Mouse (Mus musculus) lung, embryonic 15.5 days (tissue): Measurements from ENCODE around the gene Rtp2. TPM values are rescaled to one million over a fixed set of nuclear protein-coding genes. Genes with fewer than 3 reads are reported as not detected.
"Not testable (repeated sequence)": the region's sequence is repeated elsewhere in the genome, so short reads cannot be mapped to it uniquely, and the experiment has no call there.

Experiments used
- ATAC-seq: fragments of 200-750 bp; cut with Nextera tagmentation; 2 replicates; pipeline ENCODE4 v1.8.0; 2017; ENCODE audit warnings: moderate number of reproducible peaks, borderline replicate concordance; ENCODE audit not compliant: low FRiP score, low TSS enrichment; ENCODE audit errors: extremely low read depth
- H3K27ac ChIP-seq: fragments of 300-500 bp; sonication (generic); 2 replicates; pipeline ENCODE4 v1.5.1; 2015; ENCODE audit warnings: moderate library complexity, mild to moderate bottlenecking, inconsistent platforms
- H3K27me3 ChIP-seq: fragments of 300-500 bp; sonication (generic); 2 replicates; pipeline ENCODE4 v1.6.1; 2015; ENCODE audit warnings: inconsistent platforms
- H3K36me3 ChIP-seq: fragments of 300-500 bp; sonication (generic); 2 replicates; pipeline ENCODE4 v1.6.1; 2015; ENCODE audit warnings: inconsistent platforms
- H3K4me1 ChIP-seq: fragments of 300-500 bp; sonication (generic); 2 replicates; pipeline ENCODE4 v1.6.1; 2015; ENCODE audit warnings: inconsistent platforms
- H3K4me2 ChIP-seq: fragments of 300-500 bp; sonication (generic); 2 replicates; pipeline ENCODE4 v1.6.1; 2015; ENCODE audit warnings: inconsistent platforms, mild to moderate bottlenecking, moderate library complexity
- H3K4me3 ChIP-seq: fragments of 300-500 bp; sonication (generic); 2 replicates; pipeline ENCODE4 v1.5.1; 2015; ENCODE audit warnings: mild to moderate bottlenecking, inconsistent platforms
- H3K9ac ChIP-seq: fragments of 300-500 bp; sonication (generic); 2 replicates; pipeline ENCODE4 v1.6.1; 2015; ENCODE audit warnings: inconsistent platforms
- H3K9me3 ChIP-seq: fragments of 300-500 bp; sonication (generic); 2 replicates; pipeline ENCODE4 v1.6.1; 2016; ENCODE audit warnings: inconsistent platforms
- WGBS: fragments of 180-500 bp; shearing (Covaris S2); methylation state at CpG from one replicate; pipeline ENCODE4 v1.1.7; 2015; 5-methylcytosine and 5-hydroxymethylcytosine counted together
- polyA plus RNA-seq: library from polyadenylated mRNA; unstranded; fragments of >200 nt; fragmentation: Nextera tagmentation; extraction: Ambion mirVana; gene quantifications from 2 replicates; pipeline ENCODE4 v1.2.1, GENCODE M21; 2015

The Rtp2 gene
- polyA plus RNA-seq, 1 experiment from 2014 or later = not detected

- no peak overlapping the region for H3K27ac ChIP-seq
- ATAC-seq = no peak
- 10% methylated on average over 3 of the region's 3 CpGs for WGBS
- H3K9ac ChIP-seq = no peak overlapping the region
- H3K4me3 ChIP-seq = no peak overlapping the region
- H3K9me3 ChIP-seq = no peaks in the 10 kb centered on the region
- no peaks in the 10 kb centered on the region for H3K4me1 ChIP-seq
- no peaks in the 10 kb centered on the region for H3K36me3 ChIP-seq
- no peak overlapping the region for H3K4me2 ChIP-seq
- no peaks in the 10 kb centered on the region for H3K27me3 ChIP-seq
Observed at GRCm38 (mm10) chr16:23944801-23945200, 12.6 kb upstream of the Rtp2 start.

DNA sequence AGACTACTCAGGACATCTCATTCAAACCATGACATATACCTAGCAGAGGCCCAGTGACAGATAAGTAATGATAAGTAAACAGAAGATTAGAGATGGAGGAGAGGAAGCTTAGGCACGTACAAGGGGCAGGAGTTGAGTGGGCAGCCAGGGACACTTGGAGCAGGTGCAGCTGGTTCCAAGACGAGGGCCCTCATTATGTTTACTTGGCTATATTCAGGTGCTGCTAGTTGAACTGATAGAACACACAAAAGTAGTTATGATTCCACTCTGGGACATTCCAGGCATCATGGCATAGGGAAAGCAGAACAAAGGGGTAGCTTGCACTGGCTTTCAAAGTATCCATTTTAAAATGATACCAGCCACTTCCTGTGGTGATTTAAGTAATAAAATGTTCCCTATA is 2.2 kb upstream of the Rtp2 start:
- no peaks in the 10 kb centered on the region for H3K9me3 ChIP-seq
- H3K36me3 ChIP-seq = no peaks in the 10 kb centered on the region
- H3K27ac ChIP-seq = peak overlapping the region; percentile 50
- H3K4me1 ChIP-seq = no peaks in the 10 kb centered on the region
- no peak overlapping the region for H3K9ac ChIP-seq
- H3K27me3 ChIP-seq = no peaks in the 10 kb centered on the region
- WGBS = 22% methylated on average over 2 of the region's 2 CpGs
- no peak overlapping the region for H3K4me3 ChIP-seq
- no peak for ATAC-seq
- H3K4me2 ChIP-seq = no peak overlapping the region

DNA sequence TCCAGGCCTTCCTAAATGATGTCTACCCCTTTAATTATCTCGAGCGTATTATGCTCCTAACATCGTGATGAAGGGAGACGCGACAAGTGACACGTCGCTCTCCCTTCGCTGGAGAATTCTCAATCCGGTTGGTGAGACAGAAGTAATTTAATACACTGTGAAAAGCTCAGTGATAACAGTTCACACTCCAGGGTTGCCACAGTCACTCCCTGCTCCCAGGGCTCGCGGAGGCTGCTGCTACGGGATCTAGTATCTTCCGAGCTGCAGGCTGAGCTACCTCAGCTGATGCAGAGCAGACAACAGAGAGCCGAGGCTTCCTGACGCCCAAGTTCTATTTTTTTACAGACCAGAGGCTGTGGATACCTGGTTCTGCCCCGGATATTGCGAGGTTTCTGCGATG is 919 bp downstream of the Rtp2 start:
- Histone ChIP-seq H3K9me3 (no peaks in the 10 kb centered on the region), H3K4me3 (no peak overlapping the region), H3K4me2 (no peak overlapping the region), H3K9ac (no peak overlapping the region), H3K36me3 (no peaks in the 10 kb centered on the region), H3K27ac (no peak overlapping the region), H3K4me1 (no peaks in the 10 kb centered on the region), H3K27me3 (no peaks in the 10 kb centered on the region)
- WGBS = 68% methylated on average over 18 of the region's 18 CpGs
- ATAC-seq = no peak

- no peak for ATAC-seq
- H3K9me3 ChIP-seq = no peaks in the 10 kb centered on the region
- no peaks in the 10 kb centered on the region for H3K4me1 ChIP-seq
- no peak overlapping the region for H3K4me2 ChIP-seq
- H3K36me3 ChIP-seq = no peaks in the 10 kb centered on the region
- H3K27me3 ChIP-seq = no peaks in the 10 kb centered on the region
- H3K27ac ChIP-seq = no peak overlapping the region
- 81% methylated on average over 3 of the region's 3 CpGs for WGBS
- no peak overlapping the region for H3K9ac ChIP-seq
- no peak overlapping the region for H3K4me3 ChIP-seq
Observed at GRCm38 (mm10) chr16:23930426-23931073, 1.6 kb downstream of the Rtp2 start.

DNA sequence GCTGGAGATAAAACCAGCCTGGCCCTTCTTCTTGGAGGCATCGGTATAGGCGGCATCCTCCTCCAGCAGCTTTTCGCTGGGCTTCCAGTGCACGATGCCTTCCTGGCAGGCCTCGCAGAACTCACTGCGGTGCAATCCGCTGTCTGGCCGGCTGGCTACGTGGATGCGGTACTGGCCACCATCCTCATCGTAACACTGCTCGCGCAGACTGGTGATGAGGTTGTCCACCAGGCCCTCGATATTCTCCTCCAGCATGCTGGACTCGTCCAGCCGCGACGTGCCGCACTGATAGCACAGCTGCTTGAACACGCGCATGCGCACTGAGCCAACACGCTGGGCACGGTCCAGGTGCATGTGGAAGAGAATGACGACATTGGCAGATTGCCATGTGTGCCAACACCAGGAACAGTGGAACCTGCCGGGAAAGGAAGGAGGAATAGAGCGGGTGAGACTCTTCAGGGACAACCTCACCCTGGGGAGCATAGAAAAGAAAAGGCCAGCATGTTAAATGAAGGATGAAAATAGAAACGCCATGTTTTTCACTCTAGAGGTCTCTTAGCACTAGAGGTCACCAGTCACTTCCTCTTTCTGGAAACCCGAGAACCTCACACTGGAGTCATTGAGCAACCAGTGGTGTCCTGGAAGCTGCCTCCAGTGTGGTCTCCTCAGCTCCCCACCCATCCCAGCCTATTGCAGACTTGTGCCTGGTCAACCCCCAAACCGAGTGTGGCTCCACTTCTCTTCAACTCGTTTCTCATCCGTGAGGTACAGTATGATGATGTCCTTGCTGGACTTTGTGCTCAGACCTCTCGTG is 4.7 kb downstream of the Rtp2 start:
- no peak overlapping the region for H3K4me3 ChIP-seq
- H3K9ac ChIP-seq = no peak overlapping the region
- no peak overlapping the region for H3K4me2 ChIP-seq
- no peaks in the 10 kb centered on the region for H3K9me3 ChIP-seq
- no peaks in the 10 kb centered on the region for H3K27me3 ChIP-seq
- no peaks in the 10 kb centered on the region for H3K36me3 ChIP-seq
- ATAC-seq = no peak
- WGBS = 87% methylated on average over 33 of the region's 33 CpGs
- H3K4me1 ChIP-seq = no peaks in the 10 kb centered on the region
- H3K27ac ChIP-seq = no peak overlapping the region

- H3K27me3 ChIP-seq = no peaks in the 10 kb centered on the region
- no peak for ATAC-seq
- H3K4me1 ChIP-seq = no peaks in the 10 kb centered on the region
- WGBS = 90% methylated on average over 1 of the region's 1 CpGs
- no peaks in the 10 kb centered on the region for H3K9me3 ChIP-seq
- no peak overlapping the region for H3K4me2 ChIP-seq
- no peaks in the 10 kb centered on the region for H3K36me3 ChIP-seq
- no peak overlapping the region for H3K27ac ChIP-seq
- no peak overlapping the region for H3K4me3 ChIP-seq
- H3K9ac ChIP-seq = no peak overlapping the region
Observed at GRCm38 (mm10) chr16:23922906-23923305, 9.3 kb downstream of the Rtp2 start.

GRCm38 (mm10) chr16:23921697-23922096 is 10.5 kb downstream of the Rtp2 start:
- no peak for ATAC-seq
- Histone ChIP-seq H3K9ac (no peak overlapping the region), H3K36me3 (no peaks in the 10 kb centered on the region), H3K4me1 (no peaks in the 10 kb centered on the region), H3K9me3 (no peaks in the 10 kb centered on the region), H3K4me2 (no peak overlapping the region), H3K4me3 (no peak overlapping the region), H3K27ac (no peak overlapping the region), H3K27me3 (no peaks in the 10 kb centered on the region)
- whole genome bisulfite sequencing = 54% methylated on average over 5 of the region's 5 CpGs

DNA sequence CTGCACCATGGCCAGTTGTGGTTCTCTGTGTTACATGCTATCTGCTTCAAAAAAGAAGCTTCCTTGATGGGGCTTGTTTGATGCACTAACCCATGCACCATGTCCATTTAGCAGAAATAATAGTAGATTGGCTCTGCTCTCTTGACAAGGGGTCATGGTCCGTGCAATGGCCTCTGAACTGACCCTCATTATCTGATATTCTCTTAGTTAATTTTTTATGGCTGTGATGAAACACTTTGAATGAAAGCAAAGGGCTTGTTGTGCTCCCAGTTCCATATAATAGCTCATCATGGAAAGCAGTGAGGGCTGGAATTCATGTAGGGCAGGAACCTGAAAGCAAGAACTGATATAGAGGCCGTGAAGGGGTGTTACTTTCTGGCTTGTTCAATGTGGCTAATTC is 12.8 kb downstream of the Rtp2 start:
- Histone ChIP-seq H3K4me1 (no peaks in the 10 kb centered on the region), H3K9ac (no peak overlapping the region), H3K27ac (no peak overlapping the region), H3K27me3 (no peaks in the 10 kb centered on the region), H3K4me2 (no peak overlapping the region), H3K9me3 (no peaks in the 10 kb centered on the region), H3K36me3 (no peaks in the 10 kb centered on the region), H3K4me3 (no peak overlapping the region)
- ATAC-seq = no peak
- WGBS = 73% methylated on average over 2 of the region's 2 CpGs

DNA sequence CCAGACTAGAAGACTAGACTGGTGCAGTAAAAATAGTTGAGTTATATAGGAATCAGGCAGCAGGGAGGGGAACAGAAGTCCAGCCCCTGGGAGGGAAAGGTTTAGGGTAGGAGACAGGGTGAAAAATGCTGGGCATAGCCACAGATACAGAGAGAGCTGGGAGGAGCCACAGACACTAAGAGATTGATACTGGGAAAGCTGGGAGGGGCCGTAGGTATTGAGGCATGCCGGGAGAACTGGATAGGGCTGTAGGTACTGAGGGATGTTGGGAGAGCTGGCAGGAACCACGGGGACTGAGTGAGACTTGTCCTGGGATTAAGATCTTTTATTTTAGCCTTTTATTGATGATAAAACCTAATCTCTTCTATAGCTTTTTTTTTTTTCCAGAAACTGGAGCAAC is 18.8 kb downstream of the Rtp2 start:
- Histone ChIP-seq H3K4me3 (no peak overlapping the region; the same call in 1 of the 2 replicates), H3K4me1 (no peaks in the 10 kb centered on the region), H3K27ac (no peak overlapping the region), H3K4me2 (peak overlapping the region; percentile 37), H3K36me3 (no peaks in the 10 kb centered on the region), H3K27me3 (no peaks in the 10 kb centered on the region), H3K9me3 (no peaks in the 10 kb centered on the region), H3K9ac (no peak overlapping the region)
- ATAC-seq = no peak
- 13% methylated on average over 3 of the region's 3 CpGs for WGBS

DNA sequence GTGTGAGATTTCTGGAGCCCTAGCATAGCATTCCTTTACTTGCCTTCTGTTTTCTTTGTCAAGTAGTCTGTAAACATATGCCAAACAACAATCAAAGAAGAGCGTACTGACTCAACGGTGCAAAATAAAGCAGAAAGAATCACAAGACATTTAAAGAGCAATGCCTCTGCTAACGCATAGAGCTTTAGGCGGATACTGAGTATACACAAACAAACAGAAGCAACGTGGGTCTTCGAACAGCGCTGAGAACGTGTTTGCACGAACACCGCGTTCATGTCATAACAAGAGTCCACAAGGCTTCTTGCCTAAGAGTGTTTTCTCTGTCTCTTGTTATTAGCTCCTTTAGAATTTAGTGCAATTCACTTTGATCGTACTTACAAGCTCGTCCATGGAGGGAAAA is 19.5 kb downstream of the Rtp2 start:
- no peak for ATAC-seq
- peak overlapping the region; percentile 37 for H3K4me2 ChIP-seq
- no peaks in the 10 kb centered on the region for H3K36me3 ChIP-seq
- H3K4me3 ChIP-seq = no peak overlapping the region; the same call in 1 of the 2 replicates
- 34% methylated on average over 13 of the region's 13 CpGs for WGBS
- H3K4me1 ChIP-seq = no peaks in the 10 kb centered on the region
- H3K27ac ChIP-seq = no peak overlapping the region
- no peak overlapping the region for H3K9ac ChIP-seq
- H3K9me3 ChIP-seq = no peaks in the 10 kb centered on the region
- no peaks in the 10 kb centered on the region for H3K27me3 ChIP-seq

DNA sequence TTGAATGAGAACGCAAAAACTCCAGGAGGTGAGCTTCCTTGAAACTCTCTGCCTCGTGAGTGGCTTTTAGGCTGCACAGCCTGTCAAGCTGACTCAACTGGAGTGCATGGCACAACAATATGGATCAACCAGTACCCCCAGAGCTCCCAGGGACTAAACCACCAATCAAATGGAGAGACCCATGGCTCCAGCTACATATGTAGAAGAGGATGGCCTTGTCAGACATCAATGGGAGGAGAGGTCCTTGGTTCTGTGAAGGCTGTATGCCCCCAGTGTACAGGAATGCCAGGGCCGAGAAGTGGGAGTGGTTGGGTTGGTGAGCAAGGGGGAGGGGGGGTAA is 23.2 kb downstream of the Rtp2 start:
- H3K4me1 ChIP-seq, H3K4me3 ChIP-seq, H3K27ac ChIP-seq, H3K9me3 ChIP-seq, H3K27me3 ChIP-seq, H3K9ac ChIP-seq, ATAC-seq, H3K36me3 ChIP-seq, H3K4me2 ChIP-seq: not testable (repeated sequence)
- 84% methylated on average over 3 of the region's 3 CpGs for WGBS

- ATAC-seq, H3K36me3 ChIP-seq, H3K27me3 ChIP-seq, H3K27ac ChIP-seq, H3K9ac ChIP-seq, H3K9me3 ChIP-seq, H3K4me3 ChIP-seq, H3K4me1 ChIP-seq, H3K4me2 ChIP-seq: not testable (repeated sequence)
- WGBS = 79% methylated on average over 9 of the region's 9 CpGs
Observed at GRCm38 (mm10) chr16:23908076-23909014, 23.8 kb downstream of the Rtp2 start.
